Mouse (Mus musculus): ENCODE results near the gene Cyp2c55. TPM values are rescaled to one million over a fixed set of nuclear protein-coding genes. Genes with fewer than 3 reads are reported as not detected.

The Cyp2c55 gene
- total RNA-seq (2022): not detected

DNA sequence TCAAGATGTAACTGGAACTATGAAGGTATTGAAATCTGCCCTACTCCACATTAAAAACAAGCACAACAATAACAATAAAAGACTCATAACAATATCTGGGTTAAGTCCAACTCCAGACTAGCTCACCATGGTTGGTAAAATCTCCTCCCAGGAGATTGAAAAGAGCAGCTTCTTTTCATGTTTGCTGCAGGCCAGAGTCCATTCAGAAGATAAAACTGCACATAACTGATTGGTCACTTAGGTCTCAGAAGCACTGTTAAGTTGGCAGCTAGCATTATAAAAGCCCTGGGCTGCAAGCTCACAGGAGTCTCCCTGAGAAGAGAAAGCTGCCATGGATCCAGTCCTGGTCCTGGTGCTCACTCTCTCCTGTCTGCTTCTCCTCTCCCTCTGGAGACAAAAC is at the start of gene Cyp2c55:
Gene Cyp2c55 (plus strand): TSS at position 305 of the 400 bp plus-strand sequence.
- DNase-seq (ENCODE audit: low spot score in 2 of 2): no peak

DNA sequence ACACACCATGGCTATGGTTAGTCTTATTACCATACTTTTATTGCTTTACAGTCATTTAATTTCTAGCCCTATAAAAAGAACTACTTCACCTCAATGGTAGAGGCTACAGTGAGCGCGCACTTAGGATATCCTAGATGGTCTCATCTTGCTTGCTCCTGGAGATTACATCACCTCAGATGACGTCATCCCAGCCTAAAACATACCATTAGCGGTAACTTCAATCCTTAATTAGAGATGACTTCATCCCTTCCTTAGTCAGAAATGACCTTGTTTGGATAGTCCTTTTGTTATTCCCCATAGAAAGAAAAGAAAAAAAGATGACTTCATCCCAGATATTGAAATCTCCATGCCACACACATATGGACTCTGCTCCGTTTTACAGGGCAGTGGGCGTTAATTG is 36.1 kb upstream of the Cyp2c55 start:
- DNase-seq (ENCODE audit: low spot score in 2 of 2): no peak

DNA sequence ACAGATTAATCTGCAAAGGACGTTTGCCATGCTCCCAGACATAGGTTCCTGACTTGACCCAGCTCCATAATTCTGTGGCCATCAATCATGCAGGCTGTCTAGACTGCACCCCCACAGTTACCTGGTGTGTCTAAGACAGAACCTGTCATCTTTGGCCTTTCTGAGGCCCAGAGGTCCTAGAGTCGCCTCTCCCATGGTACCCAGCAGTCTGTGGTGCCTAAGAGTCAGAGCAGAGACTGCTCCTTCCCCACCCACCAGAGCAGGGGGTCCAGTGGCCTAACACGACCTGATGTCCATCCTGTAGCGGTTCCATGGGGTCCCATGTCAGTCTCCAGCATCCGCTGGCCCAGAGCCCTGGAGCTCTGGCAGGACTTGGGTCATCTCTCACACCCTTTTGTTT is 34.2 kb upstream of the Cyp2c55 start:
- no peak for DNase-seq (ENCODE audit: low spot score in 2 of 2)

DNA sequence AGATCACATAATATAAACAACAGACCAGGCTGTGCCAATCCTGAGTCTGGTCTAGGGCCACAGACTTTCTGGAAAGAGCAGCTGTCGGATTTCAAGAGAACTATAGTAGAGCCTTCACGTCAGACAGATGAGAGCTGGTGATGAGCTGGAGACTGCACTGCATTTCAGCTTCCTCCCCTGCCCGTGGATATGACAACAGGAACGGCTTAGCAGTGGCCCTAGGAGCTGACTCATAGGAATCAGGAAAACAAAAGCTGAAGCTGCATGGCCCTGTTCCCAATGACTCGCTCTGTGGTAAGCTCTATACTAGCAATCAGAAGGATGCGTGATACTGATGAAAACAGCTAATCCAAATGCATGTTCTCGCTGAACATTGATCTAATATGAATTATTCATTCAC is 33.2 kb upstream of the Cyp2c55 start:
- no peak for DNase-seq (ENCODE audit: low spot score in 2 of 2)

DNA sequence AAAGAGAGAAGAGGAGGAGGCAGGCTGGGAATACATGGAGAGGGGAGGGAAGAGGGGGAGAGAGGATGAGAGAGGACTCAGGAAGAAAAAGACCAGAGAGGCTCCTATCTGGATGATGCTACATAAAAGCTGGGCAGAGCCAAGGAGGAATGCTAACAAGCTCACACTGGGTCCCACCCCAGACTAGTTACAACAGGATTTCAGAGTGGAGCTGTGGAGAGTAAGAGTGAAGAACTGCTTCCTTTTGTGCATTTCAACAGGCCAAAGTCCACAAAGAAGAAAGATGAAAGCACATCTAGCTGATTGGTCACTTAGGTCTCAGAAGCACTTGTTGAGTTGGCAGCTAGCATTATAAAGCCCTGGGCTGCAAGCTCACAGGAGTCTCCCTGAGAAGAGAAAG is 30.6 kb upstream of the Cyp2c55 start:
- DNase-seq (ENCODE audit: low spot score in 2 of 2): no peak

DNA sequence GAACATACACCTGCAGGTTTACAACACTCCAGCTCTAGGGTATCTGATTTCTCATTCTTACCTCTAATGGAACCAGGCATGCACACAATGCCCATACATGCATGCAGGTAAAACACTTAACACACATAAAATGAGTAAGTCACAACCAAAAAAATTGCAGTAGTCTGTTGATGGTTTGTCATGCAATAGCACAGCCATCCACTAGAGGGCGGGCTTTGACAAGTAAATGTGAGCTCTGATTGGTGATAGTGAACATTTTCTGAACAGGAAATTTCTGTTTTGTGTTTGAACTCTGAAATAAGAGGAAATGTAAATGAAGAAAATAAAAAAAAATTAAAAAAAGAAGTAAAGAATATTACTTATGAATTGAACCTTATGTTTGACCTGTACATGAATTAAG is 24.9 kb upstream of the Cyp2c55 start:
- peak; percentile 4 to 9 for DNase-seq (ENCODE audit: low spot score in 2 of 2)

DNA sequence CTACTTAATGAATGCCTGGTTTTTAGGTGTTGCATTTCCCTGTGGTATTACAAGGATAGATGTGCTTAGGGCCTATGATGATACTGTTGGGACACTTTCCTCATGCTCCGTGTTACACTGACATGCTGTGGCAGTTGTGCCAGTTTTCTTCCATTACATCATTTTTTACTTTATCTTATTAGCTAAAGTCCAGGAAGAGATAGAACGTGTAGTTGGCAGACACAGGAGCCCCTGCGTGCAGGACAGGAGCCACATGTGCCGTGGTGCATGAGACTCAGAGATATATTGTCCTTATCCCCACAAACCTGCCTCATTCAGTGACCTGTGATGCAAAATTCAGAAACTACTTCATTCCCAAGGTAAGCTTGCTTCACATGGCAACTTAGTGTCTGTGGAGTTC is 8.6 kb upstream of the Cyp2c55 start:
- DNase-seq (ENCODE audit: low spot score in 2 of 2): no peak

DNA sequence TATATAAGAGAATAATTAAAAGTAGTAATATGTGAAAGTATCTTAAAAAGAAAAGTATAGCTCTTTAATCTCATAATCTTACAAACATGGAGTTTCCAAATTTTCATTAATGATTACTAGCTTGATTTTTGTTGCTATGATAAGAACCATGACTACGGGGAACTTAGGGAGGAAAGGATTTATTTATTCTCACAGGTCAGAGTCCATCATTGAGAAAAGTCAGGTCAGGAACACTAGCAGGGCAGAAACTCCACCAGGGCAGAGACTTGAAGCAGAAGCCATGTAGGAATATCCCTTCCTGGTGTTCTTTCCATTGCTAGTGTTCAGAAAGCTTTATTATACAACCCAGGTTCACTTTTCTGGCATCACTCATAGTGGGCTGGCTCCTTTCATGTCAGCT is 8.1 kb upstream of the Cyp2c55 start:
- no peak for DNase-seq (ENCODE audit: low spot score in 2 of 2)

DNA sequence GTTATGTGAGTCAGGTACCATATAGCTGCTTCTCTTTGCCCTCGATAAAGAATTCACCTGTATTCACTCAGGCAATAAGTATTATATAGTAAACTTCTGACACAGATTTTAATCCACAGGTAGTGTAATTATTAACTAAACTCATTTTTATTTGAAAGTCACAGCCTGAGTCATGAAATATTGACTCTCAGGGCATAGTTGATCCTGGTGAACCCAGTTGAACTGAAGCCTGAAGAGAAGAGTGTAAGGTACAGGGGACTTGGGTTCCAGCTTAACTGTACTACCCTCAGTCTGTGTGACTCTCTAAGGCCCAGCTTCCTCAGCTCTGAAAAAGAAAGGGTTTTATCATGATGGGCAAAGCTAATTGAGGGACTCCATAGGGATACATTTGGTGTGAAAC is 1.7 kb upstream of the Cyp2c55 start:
- DNase-seq (ENCODE audit: low spot score in 2 of 2): no peak

DNA sequence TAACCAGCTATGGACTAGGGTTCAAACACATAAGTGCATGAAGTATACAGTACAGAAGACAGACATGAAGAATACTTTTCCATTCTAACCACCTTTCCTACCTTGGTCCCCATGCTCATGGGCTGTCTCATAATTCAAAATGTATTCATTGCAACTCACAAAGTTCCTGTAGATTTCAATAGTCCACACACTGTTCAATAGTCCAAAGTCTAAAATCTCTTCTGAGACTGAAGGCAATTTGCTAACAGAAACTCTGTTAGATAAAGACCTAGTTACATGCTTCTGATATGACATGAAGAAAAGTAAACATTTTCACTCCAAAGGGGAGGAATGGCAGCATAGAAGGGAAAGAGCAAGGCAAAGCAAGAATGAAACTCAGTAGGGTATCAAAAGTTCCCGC is 51.1 kb downstream of the Cyp2c55 start:
- DNase-seq (ENCODE audit: low spot score in 2 of 2): no peak

DNA sequence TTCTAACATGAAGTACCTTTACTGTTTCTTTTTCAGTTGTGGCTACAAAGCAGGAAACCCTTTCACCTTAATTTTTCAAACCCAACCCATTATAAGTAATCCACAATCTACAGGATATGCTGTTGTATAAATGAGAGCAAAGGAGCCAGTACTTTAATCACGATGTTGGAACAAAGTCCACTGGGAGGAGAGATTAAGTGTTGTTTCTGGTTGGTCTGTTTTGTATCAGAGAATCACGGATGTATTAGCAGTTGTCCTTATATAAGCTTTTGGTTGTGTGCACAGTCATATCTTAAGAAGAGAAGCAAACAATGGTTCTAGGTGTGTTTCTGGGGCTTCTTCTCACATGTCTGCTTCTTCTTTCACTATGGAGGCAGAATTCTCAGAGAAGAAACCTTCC is 53.9 kb downstream of the Cyp2c55 start, which contains the start of gene Cyp2c65:
Gene Cyp2c65 (plus strand): TSS at position 297 of the 400 bp plus-strand sequence.
- no peak for DNase-seq (ENCODE audit: low spot score in 2 of 2)

Small RNA genes lying within 50 kb of the gene (microRNA-seq; reads per million reads assigned to microRNA genes)
- not detected for gene Gm23800

Other genes with a start within 250 kb of the Cyp2c55 start
- gene Noc3l, start 187.8 kb upstream of the Cyp2c55 start, total RNA-seq (2022): 1 to 10 TPM; 6.2 to 8.0 (median 7.1) TPM
- gene Tbc1d12, start 170.4 kb upstream of the Cyp2c55 start, total RNA-seq (2022): 1 to 10 TPM; 2.7 to 4.0 (median 3.6) TPM
- gene Hells, start 76.1 kb upstream of the Cyp2c55 start, total RNA-seq (2022): under 1 TPM; 0.15 to 0.72 (median 0.23) TPM
- not detected for gene Cyp2c65, start 54.0 kb downstream of the Cyp2c55 start, total RNA-seq (2022)
- gene Cyp2c66, start 106.9 kb downstream of the Cyp2c55 start, total RNA-seq (2022): not detected

All from gastrocnemius, adult 8-10 months (tissue).